Mouse (Mus musculus): ENCODE measurements at regions not wholly inside any gene's neighbourhood (a gene's known extent, or its start where the extent isn't known, plus 50 kb on each side); places are given as distances from the start of the nearest gene placed in this dataset.

DNA sequence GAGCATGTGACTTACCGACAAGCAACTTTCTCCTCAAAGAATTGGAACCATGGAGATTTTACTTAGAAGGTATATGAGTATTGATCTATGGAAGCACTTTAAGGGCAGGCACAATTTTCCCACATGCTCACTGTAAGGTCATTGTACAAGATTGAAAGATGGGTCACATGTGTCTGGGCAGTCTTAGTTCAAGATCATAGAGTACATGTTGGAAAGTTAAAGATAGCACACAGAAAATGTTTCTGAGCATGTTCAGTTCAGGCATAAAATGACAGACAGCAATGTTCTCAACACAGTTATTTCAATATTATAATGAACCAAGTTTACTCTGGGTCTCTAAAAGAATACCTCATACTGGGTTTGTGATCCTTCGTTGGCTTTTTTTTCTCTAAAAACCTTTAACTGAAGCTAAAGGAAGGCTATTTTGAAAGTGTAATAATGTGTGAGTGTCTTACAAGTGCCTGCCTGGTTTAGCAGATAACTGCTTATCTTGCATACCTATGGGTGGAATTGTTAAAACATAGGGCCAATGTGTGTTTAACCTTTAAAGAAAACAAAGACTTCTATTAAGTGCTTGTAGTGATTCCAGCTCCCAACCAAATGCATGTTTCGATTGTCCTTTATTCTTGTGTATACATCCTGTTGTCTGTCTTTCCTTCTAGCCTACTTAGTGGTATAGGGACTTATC, 169.6 kb upstream of the Egfl6 start:
- TF ChIP-seq POLR2A (IDR thresholded peaks at IDR 0.05; ENCODE audit: low read depth, low read length) (no peak), TCF12 (IDR thresholded peaks at IDR 0.05; ENCODE audit: low read depth, low read length) (no peak), CTCF (conservative IDR thresholded peaks at IDR 0.05 in 1 of 2, IDR thresholded peaks at IDR 0.05 in 1 of 2; ENCODE audit: low read depth in 2 of 2, low read length in 2 of 2) (no peak), CHD2 (IDR thresholded peaks at IDR 0.05; ENCODE audit: low read length) (no peak), ZKSCAN1 (IDR thresholded peaks at IDR 0.05; ENCODE audit: borderline replicate concordance, low read depth, low read length) (no peak)

Data from CH12.LX (cell line).